8 mouse cellular contexts compared by ENCODE assay signal in the genomic region with DNA sequence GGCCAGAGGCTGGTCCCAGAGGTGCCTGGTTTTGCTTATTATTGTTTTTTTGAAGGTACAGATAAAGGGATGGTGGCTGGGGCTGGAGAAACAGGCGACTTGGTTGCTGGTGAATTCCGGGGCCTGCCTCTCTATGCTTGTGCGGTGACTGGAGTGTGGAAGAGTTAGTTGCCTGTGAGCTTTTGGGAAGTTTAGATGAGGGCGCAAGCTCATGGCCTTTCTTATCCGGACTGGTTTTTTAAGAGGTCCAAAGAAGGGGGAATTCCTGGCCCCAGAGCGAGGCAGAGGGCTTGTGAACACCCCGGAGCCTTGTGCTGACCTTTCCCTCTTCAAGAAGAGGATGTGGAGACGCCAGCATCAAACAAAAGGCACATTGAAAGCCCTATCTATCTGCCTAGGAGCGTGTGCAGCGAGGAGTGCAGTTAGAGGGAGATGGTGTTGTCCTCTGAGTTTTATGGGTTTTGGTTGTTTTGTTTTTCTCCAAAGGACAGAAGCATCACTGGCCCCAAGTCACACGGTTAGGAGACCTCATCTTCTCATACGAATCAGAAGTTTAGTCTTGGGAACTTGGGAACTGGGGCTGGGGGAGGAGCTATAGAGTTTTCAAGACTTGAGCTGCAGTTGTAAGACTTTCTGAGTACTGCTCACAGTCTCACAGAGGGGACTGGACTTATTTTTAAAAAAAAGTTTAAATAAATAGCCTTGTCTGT. TPM values are rescaled to one million over a fixed set of nuclear protein-coding genes. Genes with fewer than 3 reads are reported as not detected.
A peak's percentile ranks its signal among the peaks of the same experiment; 100 is the strongest.
DNase-seq lines count a peak whose midpoint lies in the region; ATAC-seq and TF ChIP-seq lines count a peak whose summit lies in the region.

No protein-coding gene starts in this region.

- no peaks in the 10 kb centered on the region for H3K36me3 ChIP-seq in liver, adult 2 months (ENCODE audit: control insufficient read depth, insufficient read depth, low read length)
- H3K36me3 ChIP-seq in hindbrain, embryonic 15.5 days, result no peaks in the 10 kb centered on the region
- H3K36me3 ChIP-seq in midbrain, embryonic 13.5 days, result no peaks in the 10 kb centered on the region

- peak overlapping the region; percentile 80 for H3K4me2 ChIP-seq in hindbrain, embryonic 15.5 days
- peak overlapping the region; percentile 97 for H3K4me2 ChIP-seq in midbrain, embryonic 13.5 days (replicated peaks)

- TF ChIP-seq POLR2A in liver, adult 2 months (IDR thresholded peaks at IDR 0.05; ENCODE audit: extremely low read depth, insufficient read depth, low read length), result no peak

- no peak for ATAC-seq in hindbrain, embryonic 15.5 days (ENCODE audit: low FRiP score, low read depth)
- ATAC-seq in midbrain, embryonic 13.5 days, result no peak

- TF ChIP-seq CTCF in liver, adult 2 months (IDR thresholded peaks at IDR 0.05; ENCODE audit: low read depth, low read length), result no peak

- H3K27ac ChIP-seq in liver, adult 2 months (replicated peaks; ENCODE audit: insufficient read depth, low read depth, low read length), result peak overlapping the region; percentile 96
- H3K27ac ChIP-seq in hindbrain, embryonic 15.5 days (replicated peaks), result peak overlapping the region; percentile 98
- peak overlapping the region; percentile 99 for H3K27ac ChIP-seq in midbrain, embryonic 13.5 days

- H3K4me1 ChIP-seq in liver, adult 2 months (ENCODE audit: control insufficient read depth, insufficient read depth, low read length), result peaks cover 42% of the 10 kb centered on the region
- peaks cover 70% of the 10 kb centered on the region for H3K4me1 ChIP-seq in hindbrain, embryonic 15.5 days (replicated peaks)
- H3K4me1 ChIP-seq in midbrain, embryonic 13.5 days (replicated peaks), result peaks cover 66% of the 10 kb centered on the region

- WGBS in liver, adult 2 months, result 10% methylated on average over 12 of the region's 12 CpGs
- WGBS in hindbrain, embryonic 15.5 days, result 3% methylated on average over 12 of the region's 12 CpGs
- under 1% methylated on average over 12 of the region's 12 CpGs for WGBS in midbrain, embryonic 13.5 days

- no peak for DNase-seq in liver, adult 2 months (ENCODE audit: extremely low read depth, low read depth, low spot score)
- DNase-seq in liver, result no peak
- DNase-seq in embryo, embryonic 9.5 days (ENCODE audit: extremely low spot score), result peak; percentile 63
- no peak for DNase-seq in ovary, postnatal 36 days (ENCODE audit: low spot score)
- DNase-seq in right cerebral cortex, postnatal 25 days, result no peak
- DNase-seq in thymus, postnatal 4 days, result no peak

- peak overlapping the region; percentile 95 for H3K4me3 ChIP-seq in liver, adult 2 months (ENCODE audit: insufficient read depth, low read depth, low read length)
- peak overlapping the region; percentile 57 for H3K4me3 ChIP-seq in hindbrain, embryonic 15.5 days
- H3K4me3 ChIP-seq in midbrain, embryonic 13.5 days (replicated peaks), result peak overlapping the region; percentile 97

- H3K9me3 ChIP-seq in hindbrain, embryonic 15.5 days, result no peaks in the 10 kb centered on the region
- no peaks in the 10 kb centered on the region for H3K9me3 ChIP-seq in midbrain, embryonic 13.5 days

- H3K9ac ChIP-seq in liver, adult 2 months (ENCODE audit: low read depth, low read length), result peak overlapping the region; percentile 94
- peak overlapping the region; percentile 91 for H3K9ac ChIP-seq in hindbrain, embryonic 15.5 days
- H3K9ac ChIP-seq in midbrain, embryonic 13.5 days (replicated peaks), result peak overlapping the region; percentile 100

- H3K79me2 ChIP-seq in liver, adult 2 months (ENCODE audit: control insufficient read depth, insufficient read depth, low read length), result peaks cover 50% of the 10 kb centered on the region

- H3K27me3 ChIP-seq in liver, adult 2 months (ENCODE audit: control insufficient read depth, insufficient read depth, low read length), result no peaks in the 10 kb centered on the region
- no peaks in the 10 kb centered on the region for H3K27me3 ChIP-seq in hindbrain, embryonic 15.5 days
- no peaks in the 10 kb centered on the region for H3K27me3 ChIP-seq in midbrain, embryonic 13.5 days

RNA-seq across cellular contexts. Expression of a gene that starts 2.8 kb away (rescaled TPM):
- 5.3 and 10.1 TPM in 2 replicates for total RNA-seq in liver, adult 2 months (2014; rRNA removed)
- polyA plus RNA-seq in liver, adult 2 months (2012; rRNA removed), result 10.2 and 11.0 TPM in 2 replicates
- 70.9 and 72.6 TPM in 2 replicates for polyA plus RNA-seq in hindbrain, embryonic 15.5 days (2015; fragmentation: Nextera tagmentation; extraction: Ambion mirVana)
- 68.8 and 80.3 TPM in 2 replicates for polyA plus RNA-seq in midbrain, embryonic 13.5 days (2015; fragmentation: Nextera tagmentation; extraction: Ambion mirVana)
